Mouse (Mus musculus) naive thymus-derived CD4-positive, alpha-beta T cell, adult 5 months (primary cell): ENCODE results near the gene Tusc1. TPM values are rescaled to one million over a fixed set of nuclear protein-coding genes. Genes with fewer than 3 reads are reported as not detected.

Experiments
- polyA plus RNA-seq: library from polyadenylated mRNA; unstranded; fragments of 100-300 nt; shearing (Covaris generic); gene quantifications from one replicate; pipeline ENCODE4 v1.2.1, GENCODE M21; 2017

Tusc1 gene
- polyA plus RNA-seq: 2.5 TPM

DNA sequence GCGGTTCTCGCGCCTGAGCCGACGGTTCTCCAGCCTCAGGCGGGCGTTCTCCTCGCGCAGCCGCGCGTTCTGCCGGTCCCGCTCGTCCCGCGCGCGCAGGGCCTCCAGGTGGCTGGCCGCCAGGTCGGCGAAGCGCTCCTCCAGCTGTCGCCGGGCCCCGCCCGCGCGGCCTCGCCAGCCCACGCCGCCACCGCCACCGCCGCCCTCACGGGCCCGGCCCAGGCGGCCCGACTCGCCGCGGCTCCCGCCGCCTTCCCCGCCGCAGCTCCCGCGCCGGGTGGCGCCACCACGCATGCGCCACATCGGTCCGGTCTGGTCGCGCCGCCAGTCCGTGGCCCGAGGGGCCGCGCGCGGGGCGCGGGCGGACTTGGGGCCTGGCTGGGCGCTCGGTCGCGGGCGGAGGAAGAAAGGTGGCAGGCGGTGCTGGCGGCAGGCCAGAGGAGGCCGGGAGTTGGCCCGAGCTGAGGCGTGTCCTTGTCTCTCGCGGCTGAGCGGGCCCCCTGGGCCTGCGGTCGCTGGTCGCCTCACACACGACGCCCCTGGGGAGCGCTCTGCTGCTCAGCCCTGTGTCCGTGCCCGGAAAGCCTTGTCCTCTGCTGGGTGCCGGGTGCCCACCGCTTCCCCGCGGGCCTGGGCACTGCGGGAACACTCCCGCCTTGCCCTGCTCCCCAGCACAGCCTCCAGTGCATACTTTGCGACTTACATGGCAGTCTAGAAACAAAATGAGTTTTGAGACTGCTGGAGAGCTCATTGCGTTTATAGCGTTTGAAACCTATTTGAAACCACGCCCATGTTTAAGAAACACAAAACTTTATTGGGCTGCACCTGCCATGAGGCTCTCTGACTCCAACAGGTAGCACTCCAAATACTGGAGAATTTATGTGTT is at the start of gene Tusc1:
TSS of gene Tusc1 (minus strand) at position 394 of the 886 bp plus-strand sequence.

